Mouse (Mus musculus) heart, postnatal 0 days (tissue): ENCODE measurements around the gene Add2.

Experiments
- CTCF ChIP-seq: IDR thresholded peaks from 2 replicates; pipeline ENCODE4 v1.5.1; 2016; ENCODE audit warnings: antibody characterized with exemption, control low read depth, low read depth
- EP300 ChIP-seq: IDR thresholded peaks from 2 replicates; pipeline ENCODE4 v1.6.1; 2016; ENCODE audit warnings: antibody characterized with exemption, low read depth

DNA sequence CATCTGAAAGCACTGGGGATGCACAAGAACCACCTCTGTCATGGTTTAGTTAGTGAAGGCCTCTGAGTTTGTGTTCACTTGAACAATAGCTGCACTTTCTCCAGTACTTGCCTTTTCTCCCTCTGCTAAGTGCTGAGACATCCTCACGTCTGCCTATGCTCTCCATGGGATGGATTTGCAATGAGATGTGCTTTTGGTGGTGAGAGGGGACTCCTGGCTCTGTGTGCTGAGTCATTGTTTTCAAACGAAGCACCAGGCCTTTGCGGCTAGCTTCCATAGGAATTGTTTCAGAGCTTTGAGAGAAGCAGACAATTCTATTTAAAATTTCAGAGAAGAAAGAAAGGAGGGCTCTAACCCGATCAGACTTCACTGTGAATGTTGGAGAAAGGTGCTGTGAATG lies 76.2 kb downstream of the Add2 start:
- TF ChIP-seq CTCF (no peak), EP300 (no peak)
